Mouse (Mus musculus) cerebellum, adult 2 months (tissue): ENCODE results near the gene Sap30l.

ENCODE experiments used
- CTCF ChIP-seq: fragments of 200-500 bp; IDR thresholded peaks from 2 replicates; pipeline ENCODE4 v1.5.1; 2011; ENCODE audit warnings: low read depth, mild to moderate bottlenecking, control low read depth, low read length, moderate library complexity, borderline replicate concordance; ENCODE audit not compliant: insufficient read depth
- POLR2A ChIP-seq: fragments of 200-500 bp; IDR thresholded peaks from 2 replicates; pipeline ENCODE4 v1.6.1; 2011; ENCODE audit warnings: low read length, control low read depth, borderline replicate concordance; ENCODE audit not compliant: insufficient read depth

DNA sequence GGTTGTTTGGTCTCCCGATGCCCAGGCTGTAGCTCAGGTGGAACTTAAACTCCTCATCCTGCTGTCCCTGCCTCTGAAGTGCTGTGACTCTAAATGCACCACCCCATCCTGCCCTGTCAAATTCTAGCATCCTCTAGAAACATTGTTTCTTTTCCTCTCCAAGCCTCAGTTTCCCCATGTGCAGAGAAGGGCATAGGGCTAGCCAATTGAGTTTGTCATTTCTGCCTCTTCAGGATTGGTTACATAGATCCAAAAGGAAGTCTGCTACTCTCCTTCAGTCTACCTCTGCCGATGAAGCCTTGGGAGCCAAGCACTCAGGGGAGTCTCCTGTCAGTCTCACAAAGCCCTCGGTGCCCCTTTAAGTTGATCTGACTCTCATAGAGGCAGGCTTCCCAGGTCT is 34.5 kb downstream of the Sap30l start:
- TF ChIP-seq POLR2A (no peak), CTCF (no peak)
